9 mouse cellular contexts compared by ENCODE assay signal in the genomic region with DNA sequence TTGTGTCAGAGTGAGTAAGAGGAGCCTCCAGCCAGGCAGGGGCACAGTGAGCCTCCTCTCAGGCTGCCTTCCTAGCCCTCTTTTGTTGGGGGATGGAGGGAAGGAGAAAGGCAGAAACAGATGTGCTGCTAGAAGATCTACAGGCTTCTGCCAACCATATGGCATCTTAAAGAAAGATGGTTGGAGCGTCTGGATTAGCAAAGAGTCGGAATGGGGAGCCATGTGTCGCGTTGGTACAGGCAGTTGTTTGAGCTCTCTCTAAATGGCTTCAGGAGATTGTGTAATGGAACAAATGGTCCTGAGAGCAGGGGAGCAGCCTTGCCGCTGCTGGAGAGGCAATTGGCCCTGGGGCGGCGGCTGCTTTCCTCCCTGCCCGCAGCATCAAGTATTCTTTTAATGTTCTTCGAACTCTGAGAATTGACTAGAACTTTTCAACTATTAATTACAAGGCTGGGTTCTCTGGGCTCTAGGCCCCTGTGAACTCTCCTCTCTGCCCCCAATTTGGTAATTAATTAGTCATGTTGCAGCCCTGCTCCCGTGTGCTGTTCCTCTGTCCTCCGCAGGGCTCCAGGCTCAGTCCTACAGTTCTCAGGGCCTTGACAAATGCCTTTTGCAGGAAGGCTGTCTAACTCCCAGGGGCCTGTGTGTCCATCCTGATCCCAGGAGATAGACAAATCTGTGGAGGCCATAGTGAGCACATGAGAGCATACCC.
A peak's percentile ranks its signal among the peaks of the same experiment; 100 is the strongest.
DNase-seq lines count a peak whose midpoint lies in the region; ATAC-seq and TF ChIP-seq lines count a peak whose summit lies in the region.
"Had no signal": no experiment of that assay in that cellular context is flagged by ENCODE, and none has a peak within 500 bp of the region (broad histone marks: within the 10 kb centered on the region; RNA-seq: fewer than 3 reads in every experiment).

No protein-coding gene starts in this region.

- H3K9ac ChIP-seq in hindbrain, embryonic 13.5 days, result no peak overlapping the region
- H3K9ac ChIP-seq in midbrain, embryonic 14.5 days (replicated peaks; ENCODE audit: low read length), result no peak overlapping the region
- no peak overlapping the region for H3K9ac ChIP-seq in stomach, postnatal 0 days (ENCODE audit: low read length)

- WGBS in bone marrow, adult 2 months, result 57% methylated on average over 11 of the region's 11 CpGs
- WGBS in hindbrain, embryonic 13.5 days, result 15% methylated on average over 11 of the region's 11 CpGs
- 13% methylated on average over 11 of the region's 11 CpGs for WGBS in midbrain, embryonic 14.5 days
- 67% methylated on average over 11 of the region's 11 CpGs for WGBS in stomach, postnatal 0 days

- no peak for TF ChIP-seq CTCF in bone marrow, adult 2 months (IDR thresholded peaks at IDR 0.05; ENCODE audit: control insufficient read depth, insufficient read depth, low read length)
- TF ChIP-seq CTCF in gastrocnemius, adult 2 months (IDR thresholded peaks at IDR 0.05), result no peak
- no peak for TF ChIP-seq CTCF in stomach, postnatal 0 days (IDR thresholded peaks at IDR 0.05; ENCODE audit: low read depth)

- H3K27ac ChIP-seq in bone marrow, adult 2 months (ENCODE audit: control insufficient read depth, insufficient read depth, low read depth, low read length, poor library complexity), result peak overlapping the region; percentile 10; the same call in 1 of the 2 replicates
- peak overlapping the region; percentile 87 for H3K27ac ChIP-seq in hindbrain, embryonic 13.5 days
- peak overlapping the region; percentile 75 for H3K27ac ChIP-seq in midbrain, embryonic 14.5 days (replicated peaks; ENCODE audit: low read depth, low read length)
- H3K27ac ChIP-seq in gastrocnemius, adult 2 months, result no peak overlapping the region
- no peak overlapping the region for H3K27ac ChIP-seq in stomach, postnatal 0 days (replicated peaks)

- ATAC-seq in hindbrain, embryonic 13.5 days (ENCODE audit: low FRiP score), result no peak
- peak; percentile 49 for ATAC-seq in midbrain, embryonic 14.5 days (ENCODE audit: low FRiP score, low TSS enrichment)
- no peak for ATAC-seq in stomach, postnatal 0 days (ENCODE audit: low FRiP score, low TSS enrichment)

- H3K4me3 ChIP-seq in bone marrow, adult 2 months (replicated peaks; ENCODE audit: control insufficient read depth, low read depth, low read length), result no peak overlapping the region
- H3K4me3 ChIP-seq in hindbrain, embryonic 13.5 days, result no peak overlapping the region
- H3K4me3 ChIP-seq in midbrain, embryonic 14.5 days (replicated peaks; ENCODE audit: low read depth, low read length), result no peak overlapping the region
- H3K4me3 ChIP-seq in gastrocnemius, adult 2 months, result no peak overlapping the region
- H3K4me3 ChIP-seq in stomach, postnatal 0 days (ENCODE audit: low read depth, low read length), result no peak overlapping the region

- intact Hi-C loops in gastrocnemius, adult 2 months (cut with DNase I), result no loop called here

- no peaks in the 10 kb centered on the region for H3K36me3 ChIP-seq in hindbrain, embryonic 13.5 days
- no peaks in the 10 kb centered on the region for H3K36me3 ChIP-seq in midbrain, embryonic 14.5 days (ENCODE audit: control insufficient read depth, insufficient read depth, low read length)
- no peaks in the 10 kb centered on the region for H3K36me3 ChIP-seq in stomach, postnatal 0 days (ENCODE audit: control insufficient read depth, insufficient read depth, low read length)

- peaks cover 13% of the 10 kb centered on the region for H3K4me1 ChIP-seq in bone marrow, adult 2 months (ENCODE audit: control insufficient read depth, insufficient read depth, low read length)
- peaks cover 72% of the 10 kb centered on the region for H3K4me1 ChIP-seq in hindbrain, embryonic 13.5 days (replicated peaks)
- H3K4me1 ChIP-seq in midbrain, embryonic 14.5 days (ENCODE audit: control insufficient read depth, insufficient read depth, low read length), result peaks cover 62% of the 10 kb centered on the region
- H3K4me1 ChIP-seq in stomach, postnatal 0 days (replicated peaks; ENCODE audit: control insufficient read depth, insufficient read depth), result peaks cover 4% of the 10 kb centered on the region; the same call in 1 of the 2 replicates

- TF ChIP-seq EP300 in stomach, postnatal 0 days (optimal IDR thresholded peaks at IDR 0.05), result no peak

- DNase-seq in embryo, embryonic 11 days, result peak; percentile 71
- DNase-seq in midbrain, embryonic 14.5 days, result no peak
- no peak for DNase-seq in urinary bladder, adult 2 months (ENCODE audit: low spot score)
- no peak for DNase-seq in gastrocnemius, adult 2 months
- DNase-seq in stomach, postnatal 0 days (ENCODE audit: low spot score), result no peak
- DNase-seq: cerebellum, adult 11 months; kidney, postnatal 4 days had no signal

- no peak for TF ChIP-seq POLR2A in bone marrow, adult 2 months (IDR thresholded peaks at IDR 0.05; ENCODE audit: borderline replicate concordance, control insufficient read depth, low read depth, low read length)

- no peaks in the 10 kb centered on the region for H3K9me3 ChIP-seq in hindbrain, embryonic 13.5 days
- no peaks in the 10 kb centered on the region for H3K9me3 ChIP-seq in midbrain, embryonic 14.5 days (ENCODE audit: control insufficient read depth, low read length)
- H3K9me3 ChIP-seq in stomach, postnatal 0 days (ENCODE audit: control insufficient read depth, low read length), result no peaks in the 10 kb centered on the region

- no peaks in the 10 kb centered on the region for H3K27me3 ChIP-seq in hindbrain, embryonic 13.5 days
- H3K27me3 ChIP-seq in midbrain, embryonic 14.5 days (ENCODE audit: control insufficient read depth, insufficient read depth, low read length), result no peaks in the 10 kb centered on the region
- no peaks in the 10 kb centered on the region for H3K27me3 ChIP-seq in stomach, postnatal 0 days (ENCODE audit: control insufficient read depth, insufficient read depth, low read length)

- H3K4me2 ChIP-seq in hindbrain, embryonic 13.5 days, result no peak overlapping the region
- 0 out of 2 replicates have a peak overlapping the region, but pooled peaks have one; percentile 10 for H3K4me2 ChIP-seq in midbrain, embryonic 14.5 days (ENCODE audit: low read length)
- no peak overlapping the region for H3K4me2 ChIP-seq in stomach, postnatal 0 days (replicated peaks; ENCODE audit: low read depth)

Comparison
In these comparisons a context has a peak if more than half of its experiments do, and no peak if none do; other contexts are left out.
1. H3K27ac ChIP-seq: peak in bone marrow, adult 2 months (single experiment), hindbrain, embryonic 13.5 days (single experiment) and midbrain, embryonic 14.5 days (single experiment); none in gastrocnemius, adult 2 months (single experiment) and stomach, postnatal 0 days (single experiment).